Mouse (Mus musculus) liver, adult (tissue): Measurements from ENCODE around the gene Slc39a10.

Experiments
- GATA4 ChIP-seq: IDR thresholded peaks from 2 replicates; pipeline ENCODE4 v1.6.1; 2014; ENCODE audit warnings: mild to moderate bottlenecking, low read length; ENCODE audit not compliant: insufficient replicate concordance

Gene Slc39a10

DNA sequence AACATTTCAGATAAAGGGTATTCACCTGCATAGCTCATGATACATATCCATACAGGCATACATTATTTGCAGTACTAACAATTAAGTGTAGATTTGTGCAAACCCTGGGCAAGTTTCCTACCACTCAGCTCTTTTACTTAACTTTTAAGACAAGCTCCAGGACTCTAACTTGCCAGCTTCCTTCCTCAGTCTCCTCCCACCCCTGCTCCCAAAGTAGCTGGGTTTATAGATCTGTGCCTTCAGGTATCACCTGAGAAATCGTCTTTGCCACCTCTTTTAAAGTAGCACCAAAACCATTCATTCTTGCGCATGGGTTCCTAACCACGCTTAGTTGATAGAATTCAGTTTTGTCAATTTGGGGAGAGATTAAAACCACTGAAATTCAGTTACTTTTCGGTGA lies 41.1 kb downstream of the Slc39a10 start:
- TF ChIP-seq GATA4: no peak

DNA sequence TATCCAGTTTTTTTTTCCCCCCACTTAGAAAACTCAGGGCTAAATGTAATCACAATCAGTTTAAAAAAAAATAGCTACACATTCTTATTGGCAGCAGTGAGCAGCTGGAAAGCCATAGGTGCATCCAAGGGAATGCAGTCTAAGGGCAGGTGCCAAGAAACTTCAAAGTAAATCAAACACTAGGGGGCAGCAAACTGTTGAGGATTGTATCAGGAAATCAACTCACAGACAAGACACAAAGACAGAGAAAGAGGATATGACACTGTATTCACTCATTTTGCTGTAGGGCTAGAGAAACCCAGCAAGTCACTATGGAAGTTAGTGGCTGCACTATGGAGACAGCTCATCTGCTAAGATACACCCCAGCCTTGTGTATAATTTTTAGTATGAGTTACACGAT lies 42.9 kb downstream of the Slc39a10 start:
- TF ChIP-seq GATA4: peak; percentile 22; the same call in 1 of the 2 replicates

DNA sequence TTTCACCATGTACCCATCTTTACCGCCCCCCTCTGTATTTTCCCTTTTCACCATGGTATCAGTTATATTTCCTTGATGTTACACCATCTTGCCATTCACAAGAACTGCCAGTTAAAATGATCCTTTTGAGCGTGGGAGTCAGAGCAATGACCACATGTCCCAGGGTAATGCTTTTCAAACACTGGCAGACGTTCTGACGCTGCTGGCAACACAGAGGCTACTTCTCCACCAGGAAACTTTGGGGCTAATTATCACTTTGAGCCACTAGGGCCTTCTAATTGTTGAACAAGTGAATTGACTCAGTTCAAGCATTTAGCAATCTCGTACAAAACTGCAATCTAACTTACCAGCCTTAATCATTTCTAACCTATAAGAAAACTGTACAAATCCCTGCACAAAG lies 47.4 kb downstream of the Slc39a10 start:
- TF ChIP-seq GATA4: no peak

DNA sequence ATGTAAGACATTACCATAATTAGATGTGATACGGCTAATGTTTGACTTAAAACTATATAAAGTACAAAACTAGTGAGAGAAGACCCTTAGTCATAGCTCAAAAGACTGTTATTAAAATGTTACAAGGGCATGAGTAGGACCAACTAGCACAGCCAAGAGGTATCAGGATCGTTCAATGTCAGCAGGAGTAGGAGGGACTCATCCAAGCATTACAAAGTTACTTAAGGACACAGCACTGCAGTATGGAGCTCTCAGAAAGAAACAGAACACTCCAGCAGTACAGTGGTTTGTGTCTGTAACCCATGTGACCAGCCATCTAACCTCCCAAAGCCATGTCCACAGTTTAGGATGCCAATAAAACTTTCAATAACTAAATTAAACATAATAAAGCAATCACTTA lies 48.4 kb downstream of the Slc39a10 start:
- no peak for TF ChIP-seq GATA4

DNA sequence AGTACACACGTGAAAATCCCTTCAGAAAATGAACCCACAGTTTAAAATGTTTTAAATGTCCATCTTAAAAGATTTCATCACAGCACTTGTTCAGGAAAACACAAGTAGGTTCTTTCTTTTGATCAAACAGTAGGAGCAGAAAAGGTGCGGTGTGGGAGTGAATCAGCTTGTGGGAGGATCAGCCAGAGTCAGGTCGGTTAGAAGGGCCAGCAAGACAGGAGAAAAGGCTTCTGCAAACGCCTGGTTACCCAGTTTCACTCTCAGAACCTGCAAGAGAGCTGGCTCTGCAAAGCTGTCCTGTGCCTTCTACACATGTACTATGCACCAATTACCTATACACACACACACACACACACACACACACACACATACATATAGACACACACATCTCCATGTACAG lies 49.2 kb downstream of the Slc39a10 start:
- TF ChIP-seq GATA4: no peak

DNA sequence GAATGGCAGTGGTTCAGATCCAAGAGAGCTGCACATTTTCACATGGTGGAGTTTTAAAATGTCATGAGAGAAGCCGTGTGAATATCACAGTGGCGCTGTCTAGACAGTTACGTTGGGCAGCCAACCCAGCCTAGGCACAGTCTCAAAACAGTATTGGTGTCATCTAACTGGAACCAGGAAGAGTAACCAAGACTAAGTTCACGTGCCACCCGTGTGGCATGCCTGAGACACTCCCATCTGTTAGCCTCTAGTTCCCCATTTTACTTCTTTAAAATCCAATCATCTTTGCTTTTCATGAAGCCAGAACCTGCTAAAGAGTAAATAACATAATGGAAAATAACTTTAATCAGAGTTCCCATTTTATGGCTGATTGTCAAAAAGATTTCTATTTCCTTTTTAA lies 60.7 kb downstream of the Slc39a10 start:
- no peak for TF ChIP-seq GATA4

DNA sequence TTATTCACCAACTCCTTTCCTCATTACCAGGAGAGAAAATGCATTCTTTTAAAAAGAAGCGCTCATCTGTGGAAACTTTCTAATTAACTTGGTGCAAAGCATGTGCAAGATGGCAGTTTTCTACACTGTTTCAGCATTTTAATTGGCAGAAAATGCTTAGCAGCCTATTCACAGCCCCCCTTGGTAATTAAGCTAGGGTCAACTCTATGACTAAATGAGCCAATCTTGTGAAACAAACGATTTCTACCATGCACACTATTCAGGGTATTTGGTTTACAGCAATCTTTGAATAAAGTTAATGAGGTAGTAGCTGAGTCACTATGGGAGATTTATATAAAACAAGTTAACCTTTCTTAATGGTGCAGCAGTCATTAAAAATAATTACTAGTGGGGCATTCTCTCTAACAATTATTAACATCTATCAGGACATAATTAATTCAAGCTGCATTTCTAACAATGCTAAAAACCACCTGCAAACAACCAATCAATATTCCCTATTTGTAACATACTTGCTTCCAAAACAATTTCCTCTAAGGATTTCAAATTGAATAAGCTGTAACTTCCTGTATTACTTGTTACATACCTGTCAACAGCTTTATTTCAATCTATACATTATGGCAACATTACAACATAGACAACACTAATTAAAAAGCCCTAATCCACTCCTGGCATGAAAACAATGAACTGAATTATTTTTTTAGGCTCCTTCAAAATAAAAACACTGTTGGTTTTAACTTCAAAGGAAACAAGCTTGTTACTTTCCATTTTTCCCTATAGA lies 62.4 kb downstream of the Slc39a10 start:
- no peak for TF ChIP-seq GATA4

DNA sequence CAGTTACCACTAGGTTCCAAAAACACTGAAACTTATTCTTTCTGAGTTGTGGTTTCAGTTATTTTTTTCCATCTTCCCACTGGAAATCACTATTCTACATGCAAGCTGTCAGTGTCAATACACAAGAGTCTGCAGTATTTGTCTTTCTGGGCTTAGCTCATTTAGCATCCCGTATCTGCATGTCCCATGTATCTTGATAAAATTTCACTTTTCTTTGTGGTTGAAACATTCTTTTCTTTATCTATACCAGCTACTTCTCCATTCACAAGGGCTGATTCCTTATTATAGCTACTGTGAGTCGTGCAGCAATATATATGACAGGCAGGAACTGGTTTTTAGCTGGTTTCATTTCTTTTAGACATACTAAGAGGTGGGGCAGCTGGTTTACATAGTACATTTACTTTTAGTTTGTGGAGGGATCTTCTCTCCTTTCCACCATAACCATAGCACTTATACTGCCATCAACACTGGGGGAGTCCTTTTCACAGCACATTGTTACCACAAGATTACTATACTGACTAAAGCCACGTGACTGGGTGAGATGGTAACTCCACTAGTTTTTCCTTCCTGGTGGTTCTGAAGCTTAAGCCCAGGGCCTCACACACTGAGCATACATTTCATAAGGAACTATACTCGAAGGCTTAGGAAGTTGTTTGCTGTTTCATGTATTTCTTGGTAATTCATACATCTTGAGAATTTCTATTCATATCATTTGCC lies 70.2 kb downstream of the Slc39a10 start:
- TF ChIP-seq GATA4: no peak

DNA sequence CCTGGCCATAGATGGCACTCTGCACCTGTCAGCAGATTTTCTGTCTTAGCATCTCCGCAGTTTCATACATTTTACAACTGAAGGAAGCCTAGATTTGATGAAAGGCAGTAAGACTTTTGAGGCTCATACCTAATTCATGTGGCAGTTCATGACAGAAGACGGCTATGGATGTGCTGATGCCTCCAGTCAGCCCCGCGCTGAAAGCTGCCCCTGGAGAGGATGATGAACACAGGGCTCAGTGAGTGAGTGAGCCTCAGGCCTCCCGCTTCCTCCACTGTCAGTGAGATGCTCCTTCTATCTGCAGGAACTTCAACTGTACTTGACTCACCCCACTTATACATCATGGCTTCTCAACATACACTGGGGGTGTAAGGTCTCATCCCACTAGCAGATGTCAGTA lies 74.7 kb downstream of the Slc39a10 start:
- no peak for TF ChIP-seq GATA4

DNA sequence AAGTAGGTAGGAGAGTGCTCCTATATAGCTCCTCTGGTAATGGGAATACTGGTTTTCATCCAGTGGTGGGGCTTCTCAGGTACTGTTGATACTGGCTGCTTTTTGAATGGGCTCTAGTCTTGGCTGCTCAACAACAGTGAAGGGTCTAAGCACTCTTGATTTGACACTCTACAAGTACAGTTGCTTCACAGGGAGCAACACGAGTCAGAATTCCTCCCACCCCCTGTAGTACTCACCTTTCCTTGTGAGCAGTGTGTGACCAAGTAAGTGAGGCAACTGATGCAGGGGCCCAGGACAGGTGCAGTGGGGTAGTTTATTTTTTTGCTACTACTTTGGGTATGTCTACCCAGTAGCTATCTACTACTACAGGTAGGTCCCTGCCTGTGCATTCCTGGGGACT lies 87.6 kb downstream of the Slc39a10 start:
- TF ChIP-seq GATA4: no peak
